Mouse (Mus musculus): ENCODE measurements around the gene Olfr1347. TPM values are rescaled to one million over a fixed set of nuclear protein-coding genes. Genes with fewer than 3 reads are reported as not detected.
"Not testable (repeated sequence)": the region's sequence is repeated elsewhere in the genome, so short reads cannot be mapped to it uniquely, and the experiment has no call there.

Olfr1347 gene
- not detected in 2 replicates for polyA plus RNA-seq (2015; fragmentation: Nextera tagmentation; extraction: Ambion mirVana)

DNA sequence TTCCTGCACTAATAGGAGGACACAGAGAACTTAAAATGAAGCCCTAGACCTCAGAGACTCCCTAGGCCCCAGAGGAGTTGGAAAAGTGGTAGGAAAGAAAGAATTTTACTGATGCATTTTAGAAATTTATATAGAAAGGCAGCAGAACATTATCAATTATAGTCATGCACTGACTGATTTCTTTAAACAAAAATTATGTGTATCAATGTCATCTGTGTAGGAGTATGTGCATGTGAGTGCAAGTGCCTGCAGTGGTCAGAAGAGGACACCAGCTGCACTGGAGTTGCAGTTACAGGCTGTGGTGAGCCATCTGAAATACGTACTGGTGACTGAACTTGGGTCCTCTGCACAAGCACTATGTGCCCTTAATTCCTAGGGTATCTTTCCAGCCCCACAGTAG, at the start of gene Olfr1347:
TSS of gene Olfr1347 (minus strand) at position 101 of the 400 bp plus-strand sequence.
- no peak for ATAC-seq (ENCODE audit: insufficient number of reproducible peaks, insufficient read depth, low FRiP score, low TSS enrichment, low read depth)
- 62% methylated on average over 1 of the region's 1 CpGs for WGBS
- Histone ChIP-seq H3K27ac (no peak within 1 kb of the TSS), H3K27me3 (no peaks in the 10 kb centered on the region), H3K4me2 (no peak within 1 kb of the TSS), H3K4me3 (no peak within 1 kb of the TSS), H3K9ac (no peak within 1 kb of the TSS), H3K9me3 (peaks cover 3% of the 10 kb centered on the region; the same call in 1 of the 2 replicates), H3K4me1 (no peaks in the 10 kb centered on the region), H3K36me3 (no peaks in the 10 kb centered on the region)

DNA sequence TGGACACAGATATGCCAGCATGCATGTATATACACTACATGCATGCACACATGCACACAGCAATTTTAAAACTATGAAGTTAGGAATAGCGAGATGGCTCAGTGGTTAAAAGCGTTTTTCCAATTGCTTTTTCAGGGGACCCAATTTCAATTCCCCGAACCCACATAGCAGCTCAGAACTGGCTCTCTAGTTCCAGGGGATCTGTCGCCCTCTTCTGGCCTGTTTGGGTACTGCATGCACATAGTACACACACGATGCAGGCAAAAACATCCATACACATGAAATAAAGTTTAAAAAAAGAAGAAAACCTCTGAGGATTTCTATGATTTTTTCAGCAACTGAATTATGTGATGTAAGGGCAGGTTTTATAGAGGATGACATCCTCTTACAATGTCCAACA, 26.6 kb upstream of the Olfr1347 start:
- H3K4me3 ChIP-seq = no peak overlapping the region

DNA sequence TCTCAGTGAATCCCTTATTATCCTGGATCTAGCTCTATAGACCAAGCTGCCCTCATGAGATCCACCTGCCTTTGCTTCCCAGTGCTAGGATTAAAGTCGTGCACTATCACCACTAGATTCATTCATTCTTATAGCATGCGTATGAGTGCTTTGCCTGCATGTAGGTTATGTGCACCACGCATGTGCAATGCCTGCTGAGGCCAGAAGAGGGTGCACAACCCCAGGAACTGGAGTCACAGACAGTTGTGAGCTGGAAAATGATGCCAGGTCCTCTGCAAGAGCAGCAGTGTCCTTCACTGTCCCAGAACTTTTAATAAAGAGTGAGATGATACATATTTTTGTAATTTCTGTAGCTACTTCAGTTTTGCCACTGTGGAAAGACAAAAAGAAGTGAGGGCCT, 25.4 kb upstream of the Olfr1347 start:
- Histone ChIP-seq H3K4me2 (no peak overlapping the region), H3K4me1 (no peaks in the 10 kb centered on the region), H3K27ac (no peak overlapping the region), H3K27me3 (no peaks in the 10 kb centered on the region), H3K36me3 (no peaks in the 10 kb centered on the region), H3K4me3 (no peak overlapping the region), H3K9ac (no peak overlapping the region), H3K9me3 (peaks cover 31% of the 10 kb centered on the region)
- no peak for ATAC-seq (ENCODE audit: insufficient number of reproducible peaks, insufficient read depth, low FRiP score, low TSS enrichment, low read depth)
- WGBS = 62% methylated on average over 3 of the region's 3 CpGs

More for the DNA sequence above, 26.6 kb upstream of the Olfr1347 start:
- H3K9me3 ChIP-seq = peaks cover 31% of the 10 kb centered on the region
- no peaks in the 10 kb centered on the region for H3K27me3 ChIP-seq
- ATAC-seq (ENCODE audit: insufficient number of reproducible peaks, insufficient read depth, low FRiP score, low TSS enrichment, low read depth) = no peak
- no peak overlapping the region for H3K9ac ChIP-seq
- H3K27ac ChIP-seq = no peak overlapping the region
- no peaks in the 10 kb centered on the region for H3K36me3 ChIP-seq
- 61% methylated on average over 5 of the region's 5 CpGs for WGBS
- H3K4me2 ChIP-seq = no peak overlapping the region
- H3K4me1 ChIP-seq = no peaks in the 10 kb centered on the region

DNA sequence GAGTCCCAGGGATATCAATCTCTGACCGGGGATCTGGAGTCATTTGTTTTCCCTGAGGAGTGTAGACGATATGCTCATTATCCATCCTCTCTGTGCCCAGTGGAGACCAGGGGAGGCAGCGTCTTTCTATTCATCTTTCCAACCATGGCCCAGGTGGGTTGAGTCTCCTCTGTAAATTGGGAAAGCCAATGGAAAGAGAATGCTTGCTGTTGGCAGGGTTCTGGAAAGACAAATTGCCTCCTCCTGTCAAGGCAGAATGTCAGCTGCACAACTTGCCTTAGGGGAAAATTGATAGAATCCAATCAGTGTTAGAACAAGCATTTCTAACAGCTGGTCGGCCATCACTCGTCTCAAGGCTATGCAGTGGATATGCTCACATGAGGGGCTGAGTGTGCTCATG, 23.3 kb upstream of the Olfr1347 start, which contains the start of gene Olfr1349:
TSS of gene Olfr1349 (minus strand) at position 101 of the 400 bp plus-strand sequence.
- H3K4me1 ChIP-seq = no peaks in the 10 kb centered on the region
- no peak within 1 kb of the TSS for H3K4me3 ChIP-seq
- no peaks in the 10 kb centered on the region for H3K27me3 ChIP-seq
- no peaks in the 10 kb centered on the region for H3K36me3 ChIP-seq
- ATAC-seq (ENCODE audit: insufficient number of reproducible peaks, insufficient read depth, low FRiP score, low TSS enrichment, low read depth) = no peak
- H3K4me2 ChIP-seq = no peak within 1 kb of the TSS
- no peak within 1 kb of the TSS for H3K9ac ChIP-seq
- H3K27ac ChIP-seq = no peak within 1 kb of the TSS
- H3K9me3 ChIP-seq = peaks cover 23% of the 10 kb centered on the region
- 86% methylated on average over 5 of the region's 5 CpGs for WGBS

GRCm38 (mm10) chr7:6521666-6522065, 22.1 kb upstream of the Olfr1347 start:
- H3K4me2 ChIP-seq = no peak overlapping the region
- no peaks in the 10 kb centered on the region for H3K36me3 ChIP-seq
- H3K9ac ChIP-seq = no peak overlapping the region
- 17% methylated on average over 1 of the region's 1 CpGs for whole genome bisulfite sequencing
- no peak for ATAC-seq (ENCODE audit: insufficient number of reproducible peaks, insufficient read depth, low FRiP score, low TSS enrichment, low read depth)
- no peak overlapping the region for H3K27ac ChIP-seq
- no peaks in the 10 kb centered on the region for H3K4me1 ChIP-seq
- H3K27me3 ChIP-seq = no peaks in the 10 kb centered on the region
- H3K4me3 ChIP-seq = no peak overlapping the region
- peaks cover 21% of the 10 kb centered on the region for H3K9me3 ChIP-seq

DNA sequence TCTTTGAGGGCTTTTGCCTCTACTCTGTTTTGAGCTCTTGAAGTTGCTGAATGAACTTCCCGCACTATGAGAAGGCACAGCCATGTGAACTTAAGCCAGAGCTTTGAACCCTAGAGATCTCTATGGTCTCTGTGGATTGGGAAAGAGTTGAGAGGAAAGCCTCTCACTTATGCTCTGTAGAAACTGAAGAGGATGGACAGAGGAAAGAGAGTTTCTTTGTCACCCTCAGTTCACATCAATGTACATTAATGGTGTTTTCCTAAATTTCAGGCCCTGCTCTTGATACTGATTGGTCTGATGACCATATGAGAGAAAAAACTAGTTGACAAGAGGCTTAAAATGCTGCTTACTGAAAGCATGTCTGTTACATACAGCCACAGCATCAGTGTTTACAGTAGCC, 9.1 kb upstream of the Olfr1347 start, which contains the start of gene Olfr1348:
TSS of gene Olfr1348 (minus strand) at position 101 of the 400 bp plus-strand sequence.
- H3K4me1 ChIP-seq = no peaks in the 10 kb centered on the region
- no peaks in the 10 kb centered on the region for H3K27me3 ChIP-seq
- ATAC-seq (ENCODE audit: insufficient number of reproducible peaks, insufficient read depth, low FRiP score, low TSS enrichment, low read depth) = no peak
- H3K4me2 ChIP-seq = no peak within 1 kb of the TSS
- no peak within 1 kb of the TSS for H3K4me3 ChIP-seq
- no peak within 1 kb of the TSS for H3K9ac ChIP-seq
- no peaks in the 10 kb centered on the region for H3K36me3 ChIP-seq
- no peaks in the 10 kb centered on the region; the same call in 1 of the 2 replicates for H3K9me3 ChIP-seq
- 90% methylated on average over 1 of the region's 1 CpGs for WGBS
- no peak within 1 kb of the TSS for H3K27ac ChIP-seq

DNA sequence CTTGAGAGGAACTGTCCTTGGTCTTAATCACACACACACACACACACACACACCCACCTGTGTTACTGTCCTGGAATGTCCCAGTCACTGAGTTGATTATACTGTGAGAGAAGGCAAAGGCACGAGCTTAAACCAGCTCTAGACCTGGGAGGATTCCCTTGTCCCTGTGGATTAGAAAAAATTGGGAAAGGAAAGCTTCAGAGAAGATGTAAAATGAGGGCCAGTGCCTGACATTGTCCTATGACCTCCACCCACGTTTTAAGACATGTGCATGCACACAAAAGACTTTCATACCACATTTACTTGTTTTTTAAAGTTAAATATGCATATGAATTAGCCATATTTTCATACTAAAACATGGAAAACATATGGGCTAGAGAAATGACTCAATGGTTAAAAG, 12.7 kb downstream of the Olfr1347 start, which contains the start of gene Olfr5:
TSS of gene Olfr5 (minus strand) at position 101 of the 400 bp plus-strand sequence.
- 24% methylated on average over 2 of the region's 2 CpGs for WGBS
- no peak within 1 kb of the TSS for H3K9ac ChIP-seq
- no peak within 1 kb of the TSS for H3K4me3 ChIP-seq
- H3K27me3 ChIP-seq = no peaks in the 10 kb centered on the region
- H3K36me3 ChIP-seq = no peaks in the 10 kb centered on the region
- H3K4me1 ChIP-seq = no peaks in the 10 kb centered on the region
- H3K27ac ChIP-seq = no peak within 1 kb of the TSS
- H3K4me2 ChIP-seq = no peak within 1 kb of the TSS
- ATAC-seq (ENCODE audit: insufficient number of reproducible peaks, insufficient read depth, low FRiP score, low TSS enrichment, low read depth) = no peak
- H3K9me3 ChIP-seq = 0 out of 2 replicates have a peak, but pooled peaks cover 5% of the 10 kb centered on the region

GRCm38 (mm10) chr7:6477633-6478032, 21.9 kb downstream of the Olfr1347 start:
- H3K36me3 ChIP-seq; H3K4me2 ChIP-seq; H3K27me3 ChIP-seq; H3K4me1 ChIP-seq; ATAC-seq (ENCODE audit: insufficient number of reproducible peaks, insufficient read depth, low FRiP score, low TSS enrichment, low read depth); H3K4me3 ChIP-seq; H3K27ac ChIP-seq; H3K9ac ChIP-seq: not testable (repeated sequence)
- peaks cover 12% of the 10 kb centered on the region for H3K9me3 ChIP-seq
- WGBS = 82% methylated on average over 2 of the region's 2 CpGs

- Histone ChIP-seq H3K9ac (no peak within 1 kb of the TSS), H3K9me3 (0 out of 2 replicates have a peak, but pooled peaks cover 3% of the 10 kb centered on the region), H3K27me3 (no peaks in the 10 kb centered on the region), H3K27ac (no peak within 1 kb of the TSS), H3K36me3 (no peaks in the 10 kb centered on the region), H3K4me2 (no peak within 1 kb of the TSS), H3K4me1 (no peaks in the 10 kb centered on the region), H3K4me3 (no peak within 1 kb of the TSS)
- no peak for ATAC-seq (ENCODE audit: insufficient number of reproducible peaks, insufficient read depth, low FRiP score, low TSS enrichment, low read depth)
Measured at GRCm38 (mm10) chr7:6466951-6467350, 32.6 kb downstream of the Olfr1347 start, which contains the start of gene Olfr1346. Gene Olfr1346, plus strand, starts transcription at chr7:6467101.

GRCm38 (mm10) chr7:6456399-6456798, 43.2 kb downstream of the Olfr1347 start:
- Histone ChIP-seq H3K27me3 (no peaks in the 10 kb centered on the region), H3K9ac (no peak overlapping the region), H3K4me1 (no peaks in the 10 kb centered on the region), H3K36me3 (no peaks in the 10 kb centered on the region), H3K4me3 (no peak overlapping the region), H3K4me2 (no peak overlapping the region), H3K9me3 (peaks cover 5% of the 10 kb centered on the region; the same call in 1 of the 2 replicates), H3K27ac (no peak overlapping the region)
- 47% methylated on average over 3 of the region's 3 CpGs for WGBS
- ATAC-seq (ENCODE audit: insufficient number of reproducible peaks, insufficient read depth, low FRiP score, low TSS enrichment, low read depth) = no peak

- Histone ChIP-seq H3K4me1 (no peaks in the 10 kb centered on the region), H3K27ac (no peak within 1 kb of the TSS), H3K4me3 (no peak within 1 kb of the TSS), H3K36me3 (no peaks in the 10 kb centered on the region), H3K9ac (no peak within 1 kb of the TSS), H3K4me2 (no peak within 1 kb of the TSS), H3K27me3 (no peaks in the 10 kb centered on the region), H3K9me3 (peaks cover 5% of the 10 kb centered on the region; the same call in 1 of the 2 replicates)
- ATAC-seq (ENCODE audit: insufficient number of reproducible peaks, insufficient read depth, low FRiP score, low TSS enrichment, low read depth) = no peak
Measured at GRCm38 (mm10) chr7:6455868-6456267, 43.7 kb downstream of the Olfr1347 start, which contains the start of gene Olfr1336. Gene Olfr1336, plus strand, starts transcription at chr7:6456168.

GRCm38 (mm10) chr7:6447771-6448170, 51.8 kb downstream of the Olfr1347 start:
- Histone ChIP-seq H3K4me2 (no peak overlapping the region), H3K27ac (no peak overlapping the region), H3K4me3 (no peak overlapping the region), H3K9me3 (peaks cover 18% of the 10 kb centered on the region; the same call in 1 of the 2 replicates), H3K9ac (no peak overlapping the region), H3K27me3 (no peaks in the 10 kb centered on the region), H3K4me1 (no peaks in the 10 kb centered on the region), H3K36me3 (no peaks in the 10 kb centered on the region)
- WGBS = 88% methylated on average over 5 of the region's 5 CpGs
- ATAC-seq (ENCODE audit: insufficient number of reproducible peaks, insufficient read depth, low FRiP score, low TSS enrichment, low read depth) = no peak
